Mouse (Mus musculus) liver, adult 2 months (tissue): Measurements from ENCODE around the gene Zmym5.

Source experiments
- CTCF ChIP-seq: fragments of 200-500 bp; IDR thresholded peaks from 2 replicates; pipeline ENCODE4 v1.5.1; 2011; ENCODE audit warnings: low read depth, low read length, control low read depth
- POLR2A ChIP-seq: fragments of 200-500 bp; IDR thresholded peaks from 2 replicates; pipeline ENCODE4 v1.6.1; 2011; ENCODE audit warnings: low read length, control low read depth; ENCODE audit not compliant: insufficient read depth; ENCODE audit errors: extremely low read depth

- TF ChIP-seq CTCF (no peak), POLR2A (no peak)
Observed at GRCm38 (mm10) chr14:56793243-56793642, 18.3 kb downstream of the Zmym5 start.
